Mouse (Mus musculus): ENCODE data around the gene Tmem50a. TPM values are rescaled to one million over a fixed set of nuclear protein-coding genes. Genes with fewer than 3 reads are reported as not detected.
A peak's percentile ranks its signal among the peaks of the same experiment; 100 is the strongest.

Gene Tmem50a
- polyA plus RNA-seq, 2 experiments, result 44.2 to 65.1 TPM

GRCm38 (mm10) chr4:134852438-134853255 is 62.2 kb downstream of the Tmem50a start:
- peaks cover 11 to 30% of the 10 kb centered on the region in 2 experiments for H3K4me1 ChIP-seq (replicated peaks; ENCODE audit: control insufficient read depth in 2 of 2, insufficient read depth in 2 of 2, low read length in 1 of 2)
- H3K27ac ChIP-seq, result peak overlapping the region; percentile 78
- DNase-seq (ENCODE audit: low read depth in 3 of 3, low spot score in 3 of 3) (no peak), ATAC-seq (ENCODE audit: insufficient read depth) (peak; percentile 56)
- H3K27me3 ChIP-seq (ENCODE audit: control insufficient read depth, insufficient read depth, low read length), result no peaks in the 10 kb centered on the region; the same call in 1 of the 2 replicates
- H3K9ac ChIP-seq (replicated peaks), result peak overlapping the region; percentile 93
- peak overlapping the region; percentile 88 to 93 for H3K4me3 ChIP-seq (ENCODE audit: insufficient read depth in 1 of 2, low read depth in 2 of 2, low read length in 2 of 2)
- under 1% methylated on average over 102 of the region's 106 CpGs for WGBS (ENCODE audit: insufficient replicate concordance)
- H3K36me3 ChIP-seq (replicated peaks; ENCODE audit: control insufficient read depth, insufficient read depth, low read depth), result no peaks in the 10 kb centered on the region; the same call in 1 of the 2 replicates
- H3K9me3 ChIP-seq (ENCODE audit: control insufficient read depth, low read length), result no peaks in the 10 kb centered on the region
- peak overlapping the region; percentile 78 for H3K4me2 ChIP-seq (ENCODE audit: low read depth)
- TF ChIP-seq CTCF (IDR thresholded peaks at IDR 0.05; ENCODE audit: low read depth) (no peak), EP300 (IDR thresholded peaks at IDR 0.05; ENCODE audit: low read depth) (no peak)

GRCm38 (mm10) chr4:134851876-134852275 is 62.9 kb downstream of the Tmem50a start:
- Histone ChIP-seq H3K9ac (replicated peaks) (peak overlapping the region; percentile 93), H3K4me2 (ENCODE audit: low read depth) (peak overlapping the region; percentile 78), H3K4me3 (ENCODE audit: insufficient read depth in 1 of 2, low read depth in 2 of 2, low read length in 2 of 2) (peak overlapping the region; percentile 88 to 93), H3K27ac (peak overlapping the region; percentile 78), H3K36me3 (replicated peaks; ENCODE audit: control insufficient read depth, insufficient read depth, low read depth) (no peaks in the 10 kb centered on the region; the same call in 1 of the 2 replicates), H3K9me3 (ENCODE audit: control insufficient read depth, low read length) (no peaks in the 10 kb centered on the region), H3K27me3 (ENCODE audit: control insufficient read depth, insufficient read depth, low read length) (no peaks in the 10 kb centered on the region; the same call in 1 of the 2 replicates), H3K4me1 (replicated peaks; ENCODE audit: control insufficient read depth in 2 of 2, insufficient read depth in 2 of 2, low read length in 1 of 2) (peaks cover 11 to 32% of the 10 kb centered on the region in 2 experiments)
- TF ChIP-seq EP300 (IDR thresholded peaks at IDR 0.05; ENCODE audit: low read depth), result no peak
- peak; percentile 24; the same call in 1 of the 2 replicates for TF ChIP-seq CTCF (IDR thresholded peaks at IDR 0.05; ENCODE audit: low read depth)
- no peak for ATAC-seq (ENCODE audit: insufficient read depth)
- 14% methylated on average over 14 of the region's 14 CpGs for WGBS (ENCODE audit: insufficient replicate concordance)
- no peak for DNase-seq (ENCODE audit: low read depth in 3 of 3, low spot score in 3 of 3)

- H3K4me3 ChIP-seq (ENCODE audit: insufficient read depth in 1 of 2, low read depth in 2 of 2, low read length in 2 of 2), result peak overlapping the region; percentile 88 to 93; a peak in 3 of 4 replicates
- peak overlapping the region; percentile 78 for H3K4me2 ChIP-seq (ENCODE audit: low read depth)
- H3K9me3 ChIP-seq (ENCODE audit: control insufficient read depth, low read length), result no peaks in the 10 kb centered on the region
- ATAC-seq (ENCODE audit: insufficient read depth) (no peak), DNase-seq (ENCODE audit: low read depth in 3 of 3, low spot score in 3 of 3) (no peak)
- H3K27me3 ChIP-seq (ENCODE audit: control insufficient read depth, insufficient read depth, low read length), result no peaks in the 10 kb centered on the region; the same call in 1 of the 2 replicates
- peak overlapping the region; percentile 78; the same call in 1 of the 2 replicates for H3K27ac ChIP-seq
- H3K9ac ChIP-seq (replicated peaks), result peak overlapping the region; percentile 93; the same call in 1 of the 2 replicates
- no peak for TF ChIP-seq CTCF (IDR thresholded peaks at IDR 0.05; ENCODE audit: low read depth)
- no peak for TF ChIP-seq EP300 (IDR thresholded peaks at IDR 0.05; ENCODE audit: low read depth)
- no peaks in the 10 kb centered on the region; the same call in 1 of the 2 replicates for H3K36me3 ChIP-seq (replicated peaks; ENCODE audit: control insufficient read depth, insufficient read depth, low read depth)
- H3K4me1 ChIP-seq (replicated peaks; ENCODE audit: control insufficient read depth in 2 of 2, insufficient read depth in 2 of 2, low read length in 1 of 2), result peaks cover 8 to 30% of the 10 kb centered on the region in 2 experiments
- 71% methylated on average over 2 of the region's 2 CpGs for WGBS (ENCODE audit: insufficient replicate concordance)
Measured at GRCm38 (mm10) chr4:134851236-134851635, 63.6 kb downstream of the Tmem50a start.

GRCm38 (mm10) chr4:134850551-134850950 is 64.3 kb downstream of the Tmem50a start:
- H3K4me3 ChIP-seq (ENCODE audit: insufficient read depth in 1 of 2, low read depth in 2 of 2, low read length in 2 of 2), result no peak overlapping the region; a peak in 1 of 4 replicates
- H3K9ac ChIP-seq (replicated peaks), result no peak overlapping the region
- H3K9me3 ChIP-seq (ENCODE audit: control insufficient read depth, low read length), result no peaks in the 10 kb centered on the region
- TF ChIP-seq CTCF (IDR thresholded peaks at IDR 0.05; ENCODE audit: low read depth) (no peak), EP300 (IDR thresholded peaks at IDR 0.05; ENCODE audit: low read depth) (no peak)
- DNase-seq (ENCODE audit: low read depth in 3 of 3, low spot score in 3 of 3), result no peak
- no peak for ATAC-seq (ENCODE audit: insufficient read depth)
- H3K27me3 ChIP-seq (ENCODE audit: control insufficient read depth, insufficient read depth, low read length), result no peaks in the 10 kb centered on the region; the same call in 1 of the 2 replicates
- peak overlapping the region; percentile 78 for H3K4me2 ChIP-seq (ENCODE audit: low read depth)
- no peaks in the 10 kb centered on the region; the same call in 1 of the 2 replicates for H3K36me3 ChIP-seq (replicated peaks; ENCODE audit: control insufficient read depth, insufficient read depth, low read depth)
- no peak overlapping the region for H3K27ac ChIP-seq
- H3K4me1 ChIP-seq (replicated peaks; ENCODE audit: control insufficient read depth in 2 of 2, insufficient read depth in 2 of 2, low read length in 1 of 2), result peaks cover 7 to 26% of the 10 kb centered on the region in 2 experiments
- 76% methylated on average over 4 of the region's 4 CpGs for WGBS (ENCODE audit: insufficient replicate concordance)

Other genes starting within 250 kb of the Tmem50a start
- gene Man1c1, start 210.7 kb downstream of the Tmem50a start, polyA plus RNA-seq (2012; rRNA removed), result 1.6 and 1.9 TPM in 2 replicates
- 1.00 and 1.2 TPM in 2 replicates for gene Man1c1, start 210.7 kb downstream of the Tmem50a start, polyA plus RNA-seq (2014; fragmentation: Nextera tagmentation; extraction: Ambion mirVana)
- gene Ldlrap1, start 147.0 kb downstream of the Tmem50a start, polyA plus RNA-seq (2012; rRNA removed), result 7.0 and 9.1 TPM in 2 replicates
- 13.4 and 19.2 TPM in 2 replicates for gene Ldlrap1, start 147.0 kb downstream of the Tmem50a start, polyA plus RNA-seq (2014; fragmentation: Nextera tagmentation; extraction: Ambion mirVana)
- 5.7 and 9.3 TPM in 2 replicates for gene Maco1, start 61.7 kb downstream of the Tmem50a start, polyA plus RNA-seq (2012; rRNA removed)
- 11.7 and 13.0 TPM in 2 replicates for gene Maco1, start 61.7 kb downstream of the Tmem50a start, polyA plus RNA-seq (2014; fragmentation: Nextera tagmentation; extraction: Ambion mirVana)
- 260 and 298 TPM in 2 replicates for gene Rhd, start 50.5 kb downstream of the Tmem50a start, polyA plus RNA-seq (2012; rRNA removed)
- gene Rhd, start 50.5 kb downstream of the Tmem50a start, polyA plus RNA-seq (2014; fragmentation: Nextera tagmentation; extraction: Ambion mirVana), result 576 and 578 TPM in 2 replicates
- 228 and 239 TPM in 2 replicates for gene Rsrp1, start 8.6 kb upstream of the Tmem50a start, polyA plus RNA-seq (2012; rRNA removed)
- gene Rsrp1, start 8.6 kb upstream of the Tmem50a start, polyA plus RNA-seq (2014; fragmentation: Nextera tagmentation; extraction: Ambion mirVana), result 151 and 161 TPM in 2 replicates
- 21.9 and 42.9 TPM in 2 replicates for gene Syf2, start 15.9 kb upstream of the Tmem50a start, polyA plus RNA-seq (2012; rRNA removed)
- 52.6 and 56.0 TPM in 2 replicates for gene Syf2, start 15.9 kb upstream of the Tmem50a start, polyA plus RNA-seq (2014; fragmentation: Nextera tagmentation; extraction: Ambion mirVana)
- 1.2 and 1.3 TPM in 2 replicates for gene Runx3, start 205.6 kb upstream of the Tmem50a start, polyA plus RNA-seq (2012; rRNA removed)
- gene Runx3, start 205.6 kb upstream of the Tmem50a start, polyA plus RNA-seq (2014; fragmentation: Nextera tagmentation; extraction: Ambion mirVana), result 0.99 and 1.00 TPM in 2 replicates

Data from liver, embryonic 14.5 days (tissue).